Mouse (Mus musculus): ENCODE results near the gene Anp32e. TPM values are rescaled to one million over a fixed set of nuclear protein-coding genes. Genes with fewer than 3 reads are reported as not detected.

Anp32e gene
- polyA plus RNA-seq, 1 experiment from 2014 or later = 54.2 TPM

Other genes with a start within 250 kb of the Anp32e start
- 3.1 and 5.3 TPM in 2 replicates for gene Adamtsl4, start 241.3 kb upstream of the Anp32e start, polyA plus RNA-seq (2014; fragmentation: Nextera tagmentation; extraction: Ambion mirVana)
- gene Ecm1, start 189.7 kb upstream of the Anp32e start, polyA plus RNA-seq (2014; fragmentation: Nextera tagmentation; extraction: Ambion mirVana) = 27.0 and 35.8 TPM in 2 replicates
- 46.8 and 47.5 TPM in 2 replicates for gene Tars2, start 169.0 kb upstream of the Anp32e start, polyA plus RNA-seq (2014; fragmentation: Nextera tagmentation; extraction: Ambion mirVana)
- gene Rprd2, start 110.4 kb upstream of the Anp32e start, polyA plus RNA-seq (2014; fragmentation: Nextera tagmentation; extraction: Ambion mirVana) = 24.8 and 24.9 TPM in 2 replicates
- gene Prpf3, start 73.4 kb upstream of the Anp32e start, polyA plus RNA-seq (2014; fragmentation: Nextera tagmentation; extraction: Ambion mirVana) = 54.2 and 55.5 TPM in 2 replicates
- gene Mrps21, start 57.7 kb upstream of the Anp32e start, polyA plus RNA-seq (2014; fragmentation: Nextera tagmentation; extraction: Ambion mirVana) = 339 and 352 TPM in 2 replicates
- gene Ciart, start 47.0 kb upstream of the Anp32e start, polyA plus RNA-seq (2014; fragmentation: Nextera tagmentation; extraction: Ambion mirVana) = 5.3 and 5.6 TPM in 2 replicates
- gene BC028528, start 37.2 kb upstream of the Anp32e start, polyA plus RNA-seq (2014; fragmentation: Nextera tagmentation; extraction: Ambion mirVana) = 26.7 and 28.0 TPM in 2 replicates
- 32.7 and 40.2 TPM in 2 replicates for gene Aph1a, start 35.3 kb upstream of the Anp32e start, polyA plus RNA-seq (2014; fragmentation: Nextera tagmentation; extraction: Ambion mirVana)
- gene Car14, start 24.6 kb upstream of the Anp32e start, polyA plus RNA-seq (2014; fragmentation: Nextera tagmentation; extraction: Ambion mirVana) = 2.9 and 3.3 TPM in 2 replicates
- 31.3 and 36.3 TPM in 2 replicates for gene Plekho1, start 66.8 kb downstream of the Anp32e start, polyA plus RNA-seq (2014; fragmentation: Nextera tagmentation; extraction: Ambion mirVana)
- 22.5 and 26.8 TPM in 2 replicates for gene Vps45, start 129.2 kb downstream of the Anp32e start, polyA plus RNA-seq (2014; fragmentation: Nextera tagmentation; extraction: Ambion mirVana)
- gene Otud7b, start 175.3 kb downstream of the Anp32e start, polyA plus RNA-seq (2014; fragmentation: Nextera tagmentation; extraction: Ambion mirVana) = 13.9 and 16.2 TPM in 2 replicates
- gene Mtmr11, start 232.8 kb downstream of the Anp32e start, polyA plus RNA-seq (2014; fragmentation: Nextera tagmentation; extraction: Ambion mirVana) = 20.8 and 24.6 TPM in 2 replicates
- 161 and 166 TPM in 2 replicates for gene Sf3b4, start 243.1 kb downstream of the Anp32e start, polyA plus RNA-seq (2014; fragmentation: Nextera tagmentation; extraction: Ambion mirVana)